Mouse (Mus musculus): Measurements from ENCODE around the gene Methig1. TPM values are rescaled to one million over a fixed set of nuclear protein-coding genes. Genes with fewer than 3 reads are reported as not detected.

Gene Methig1
- polyA plus RNA-seq, 1 experiment from 2014 or later: 0.16 TPM

DNA sequence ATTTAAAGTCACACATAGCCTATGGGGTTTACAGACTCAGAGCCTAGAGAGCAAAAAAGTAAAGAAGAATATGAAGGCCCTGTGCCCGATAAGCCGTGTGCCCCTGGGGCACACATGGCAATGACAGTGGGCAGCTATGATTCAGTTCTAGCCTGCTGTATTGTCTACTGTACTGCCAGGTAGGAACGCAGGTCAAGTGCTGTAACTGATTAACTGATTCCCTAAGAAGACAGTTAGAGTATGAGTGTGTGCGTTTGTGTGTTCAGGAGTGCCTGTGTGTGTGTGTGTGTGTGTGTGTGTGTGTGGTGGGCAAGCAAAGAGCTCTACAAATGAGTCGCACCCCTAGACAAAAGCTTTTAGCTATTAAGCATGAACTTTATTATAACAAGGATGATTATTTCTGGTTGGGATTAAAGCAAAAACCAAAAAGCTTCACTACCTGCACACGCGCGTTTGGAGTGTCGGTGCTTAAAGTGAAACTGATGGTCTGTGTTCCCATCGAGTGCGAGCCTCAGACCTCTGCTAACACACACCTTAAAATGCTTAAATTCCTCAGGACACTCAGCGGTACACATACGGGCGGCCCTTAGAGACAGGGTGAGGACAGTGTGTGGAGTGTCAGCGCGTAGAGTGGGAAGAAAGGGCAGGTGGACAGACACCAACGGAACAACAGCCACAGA lies 34.7 kb downstream of the Methig1 start:
- Histone ChIP-seq H3K27me3 (ENCODE audit: control insufficient read depth, insufficient read depth, low read depth, low read length) (no peaks in the 10 kb centered on the region), H3K36me3 (ENCODE audit: control insufficient read depth, insufficient read depth, low read length) (no peaks in the 10 kb centered on the region), H3K4me1 (replicated peaks; ENCODE audit: control insufficient read depth, insufficient read depth, low read length) (no peaks in the 10 kb centered on the region), H3K9me3 (ENCODE audit: control insufficient read depth, low read length) (no peaks in the 10 kb centered on the region), H3K27ac (ENCODE audit: low read length) (peak overlapping the region; percentile 85), H3K4me2 (ENCODE audit: low read depth, low read length) (peak overlapping the region; percentile 26; the same call in 1 of the 2 replicates), H3K4me3 (ENCODE audit: low read length) (peak overlapping the region; percentile 16; the same call in 1 of the 2 replicates), H3K9ac (ENCODE audit: low read length) (no peak overlapping the region)
- peak; percentile 83 for ATAC-seq (ENCODE audit: low read depth)
- WGBS: 59% methylated on average over 17 of the region's 17 CpGs

DNA sequence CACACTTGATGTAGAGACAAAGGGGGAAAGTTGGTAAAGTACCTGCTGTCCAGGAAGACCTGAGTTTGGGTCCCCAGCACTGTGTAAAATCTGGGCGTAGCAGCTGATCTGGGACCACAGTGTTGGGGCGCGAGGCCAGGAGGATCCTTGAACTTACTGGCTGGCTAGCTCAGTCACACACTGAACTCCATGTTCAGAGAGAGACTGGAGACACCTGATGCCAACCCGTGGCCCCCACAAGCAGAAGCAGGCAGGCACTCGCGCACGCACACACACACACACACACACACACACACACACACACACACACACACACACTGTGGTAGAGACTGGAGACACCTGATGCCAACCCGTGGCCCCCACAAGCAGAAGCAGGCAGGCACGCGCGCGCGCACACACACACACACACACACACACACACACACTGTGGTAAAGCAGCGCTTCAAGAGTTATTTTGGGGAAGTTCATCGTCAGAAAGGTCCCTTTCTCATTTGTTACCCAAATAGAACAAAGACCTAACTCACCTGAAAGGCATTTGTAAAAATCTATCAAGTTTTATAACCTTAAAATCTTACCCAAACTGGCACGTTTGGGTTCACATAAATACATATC lies 35.4 kb downstream of the Methig1 start:
- peak overlapping the region; percentile 85 for H3K27ac ChIP-seq (ENCODE audit: low read length)
- peak; percentile 59 for ATAC-seq (ENCODE audit: low read depth)
- peak overlapping the region; percentile 16; the same call in 1 of the 2 replicates for H3K4me3 ChIP-seq (ENCODE audit: low read length)
- H3K27me3 ChIP-seq (ENCODE audit: control insufficient read depth, insufficient read depth, low read depth, low read length): no peaks in the 10 kb centered on the region
- no peaks in the 10 kb centered on the region for H3K9me3 ChIP-seq (ENCODE audit: control insufficient read depth, low read length)
- no peak overlapping the region for H3K9ac ChIP-seq (ENCODE audit: low read length)
- H3K36me3 ChIP-seq (ENCODE audit: control insufficient read depth, insufficient read depth, low read length): no peaks in the 10 kb centered on the region
- H3K4me1 ChIP-seq (replicated peaks; ENCODE audit: control insufficient read depth, insufficient read depth, low read length): no peaks in the 10 kb centered on the region
- H3K4me2 ChIP-seq (ENCODE audit: low read depth, low read length): peak overlapping the region; percentile 26; the same call in 1 of the 2 replicates
- WGBS: 68% methylated on average over 16 of the region's 16 CpGs

DNA sequence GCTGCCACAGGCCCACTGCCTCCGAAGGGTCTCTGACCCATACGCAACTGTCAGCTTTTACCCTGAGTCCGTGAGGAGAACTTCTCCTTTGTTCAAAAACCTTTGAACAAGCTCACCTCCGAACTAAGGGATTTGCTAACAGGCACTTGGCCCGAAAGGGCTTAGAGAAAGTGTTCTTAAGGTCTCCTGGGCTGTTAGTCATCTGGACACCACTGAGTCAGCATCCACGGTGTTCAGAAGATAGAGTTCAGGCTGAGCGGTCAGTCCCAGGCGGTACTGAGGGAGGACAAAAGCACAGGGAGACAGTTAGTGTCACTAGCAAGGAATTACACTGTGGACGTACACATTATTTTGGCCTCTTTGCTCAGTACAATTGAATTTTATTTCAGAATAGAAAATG lies 35.9 kb downstream of the Methig1 start:
- H3K27ac ChIP-seq (ENCODE audit: low read length): no peak overlapping the region
- H3K36me3 ChIP-seq (ENCODE audit: control insufficient read depth, insufficient read depth, low read length): peaks cover 4% of the 10 kb centered on the region; the same call in 1 of the 2 replicates
- no peak overlapping the region for H3K9ac ChIP-seq (ENCODE audit: low read length)
- no peak overlapping the region for H3K4me2 ChIP-seq (ENCODE audit: low read depth, low read length)
- H3K27me3 ChIP-seq (ENCODE audit: control insufficient read depth, insufficient read depth, low read depth, low read length): no peaks in the 10 kb centered on the region
- no peaks in the 10 kb centered on the region for H3K9me3 ChIP-seq (ENCODE audit: control insufficient read depth, low read length)
- no peaks in the 10 kb centered on the region for H3K4me1 ChIP-seq (replicated peaks; ENCODE audit: control insufficient read depth, insufficient read depth, low read length)
- H3K4me3 ChIP-seq (ENCODE audit: low read length): no peak overlapping the region
- WGBS: 48% methylated on average over 9 of the region's 9 CpGs
- ATAC-seq (ENCODE audit: low read depth): no peak

DNA sequence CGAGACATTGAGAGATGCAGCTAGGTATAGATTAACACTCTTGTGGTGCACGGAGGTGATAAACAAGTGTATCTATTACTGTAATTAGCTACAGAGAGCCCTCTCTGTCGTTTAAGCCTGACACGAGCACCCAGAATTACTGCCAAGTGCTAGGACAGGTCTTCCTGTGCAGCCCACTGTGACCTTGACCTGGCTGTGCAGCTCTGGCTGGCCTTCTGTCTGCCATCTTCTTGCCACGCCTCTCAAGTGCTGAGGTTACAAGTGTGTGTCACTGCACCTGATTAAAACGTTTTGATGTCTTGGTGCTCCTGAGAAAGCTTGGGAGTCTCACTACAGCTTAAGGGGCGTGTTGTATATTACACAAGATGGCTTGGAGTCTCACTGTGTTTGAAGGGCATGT lies 38.1 kb downstream of the Methig1 start:
- Histone ChIP-seq H3K36me3 (ENCODE audit: control insufficient read depth, insufficient read depth, low read length) (peaks cover 10% of the 10 kb centered on the region), H3K27ac (ENCODE audit: low read length) (no peak overlapping the region), H3K9ac (ENCODE audit: low read length) (no peak overlapping the region), H3K27me3 (ENCODE audit: control insufficient read depth, insufficient read depth, low read depth, low read length) (no peaks in the 10 kb centered on the region), H3K4me1 (replicated peaks; ENCODE audit: control insufficient read depth, insufficient read depth, low read length) (no peaks in the 10 kb centered on the region), H3K4me3 (ENCODE audit: low read length) (no peak overlapping the region), H3K9me3 (ENCODE audit: control insufficient read depth, low read length) (no peaks in the 10 kb centered on the region), H3K4me2 (ENCODE audit: low read depth, low read length) (no peak overlapping the region)
- WGBS: 66% methylated on average over 7 of the region's 7 CpGs
- no peak for ATAC-seq (ENCODE audit: low read depth)

DNA sequence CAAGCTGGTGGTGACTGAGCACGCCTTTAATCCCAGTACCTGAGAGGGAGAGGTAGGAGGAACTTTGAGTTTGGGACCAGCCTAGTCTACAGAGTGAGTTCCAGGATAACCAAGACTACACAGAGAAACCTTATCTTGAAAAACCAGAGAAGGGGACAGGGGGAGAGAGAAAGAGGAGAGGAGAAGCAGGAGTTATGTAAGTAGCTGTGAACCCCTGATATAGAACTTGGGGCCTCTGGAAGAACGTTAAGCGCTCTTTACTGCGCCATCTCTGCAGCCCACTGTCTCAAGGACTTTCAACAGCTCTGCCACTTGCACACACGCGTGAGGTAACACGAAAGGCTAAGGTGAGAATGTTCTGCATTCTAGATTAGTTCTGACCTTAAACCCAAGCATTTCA lies 38.6 kb downstream of the Methig1 start:
- H3K27ac ChIP-seq (ENCODE audit: low read length): no peak overlapping the region
- peaks cover 15% of the 10 kb centered on the region for H3K36me3 ChIP-seq (ENCODE audit: control insufficient read depth, insufficient read depth, low read length)
- ATAC-seq (ENCODE audit: low read depth): no peak
- H3K9me3 ChIP-seq (ENCODE audit: control insufficient read depth, low read length): no peaks in the 10 kb centered on the region
- H3K27me3 ChIP-seq (ENCODE audit: control insufficient read depth, insufficient read depth, low read depth, low read length): no peaks in the 10 kb centered on the region
- WGBS: 83% methylated on average over 7 of the region's 7 CpGs
- no peaks in the 10 kb centered on the region for H3K4me1 ChIP-seq (replicated peaks; ENCODE audit: control insufficient read depth, insufficient read depth, low read length)
- H3K4me2 ChIP-seq (ENCODE audit: low read depth, low read length): no peak overlapping the region
- no peak overlapping the region for H3K9ac ChIP-seq (ENCODE audit: low read length)
- H3K4me3 ChIP-seq (ENCODE audit: low read length): no peak overlapping the region

DNA sequence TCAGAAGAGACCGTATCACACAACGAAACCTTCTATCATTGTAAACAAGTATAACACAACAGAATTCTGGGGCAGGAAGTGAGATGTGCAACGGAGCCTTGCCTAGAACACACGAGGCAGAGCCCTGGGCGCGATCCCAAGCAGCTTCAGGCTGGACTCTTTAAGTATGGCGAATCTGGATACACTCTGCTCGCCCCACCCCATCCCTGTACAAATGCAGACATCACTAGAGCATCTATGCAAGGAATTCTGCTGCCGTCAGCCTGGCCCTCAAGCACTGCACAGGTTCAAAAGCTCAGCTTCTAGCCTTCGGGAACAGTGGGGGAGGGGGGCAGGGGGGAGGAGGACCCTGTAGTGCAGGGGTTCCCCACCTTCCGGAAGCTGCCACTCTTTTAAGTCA lies 40.1 kb downstream of the Methig1 start:
- Histone ChIP-seq H3K4me3 (ENCODE audit: low read length) (no peak overlapping the region), H3K9me3 (ENCODE audit: control insufficient read depth, low read length) (no peaks in the 10 kb centered on the region), H3K36me3 (ENCODE audit: control insufficient read depth, insufficient read depth, low read length) (peaks cover 25% of the 10 kb centered on the region), H3K4me2 (ENCODE audit: low read depth, low read length) (no peak overlapping the region), H3K9ac (ENCODE audit: low read length) (no peak overlapping the region), H3K27me3 (ENCODE audit: control insufficient read depth, insufficient read depth, low read depth, low read length) (no peaks in the 10 kb centered on the region), H3K27ac (ENCODE audit: low read length) (no peak overlapping the region), H3K4me1 (replicated peaks; ENCODE audit: control insufficient read depth, insufficient read depth, low read length) (no peaks in the 10 kb centered on the region)
- 81% methylated on average over 11 of the region's 11 CpGs for WGBS
- ATAC-seq (ENCODE audit: low read depth): no peak

DNA sequence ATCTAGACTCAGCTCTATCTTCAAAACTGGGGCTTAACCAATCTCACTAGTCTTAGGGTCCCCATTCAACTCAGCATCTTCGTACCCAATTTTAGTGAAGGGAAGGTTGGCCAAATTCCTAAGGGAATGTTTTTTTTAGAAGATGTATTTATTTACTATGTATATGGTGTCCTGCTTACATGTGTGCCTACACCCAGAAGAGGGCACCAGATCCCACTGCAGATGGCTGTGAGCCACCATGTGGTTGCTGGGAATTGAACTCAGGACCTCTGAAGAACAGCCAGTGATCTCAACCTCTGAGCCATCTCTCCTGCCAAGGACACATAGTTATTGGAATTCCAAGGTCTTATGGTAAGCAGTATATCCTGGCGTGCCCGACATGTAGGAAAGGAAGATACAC lies 42.6 kb downstream of the Methig1 start:
- H3K27ac ChIP-seq (ENCODE audit: low read length): no peak overlapping the region
- no peak overlapping the region for H3K9ac ChIP-seq (ENCODE audit: low read length)
- no peak for ATAC-seq (ENCODE audit: low read depth)
- H3K36me3 ChIP-seq (ENCODE audit: control insufficient read depth, insufficient read depth, low read length): peaks cover 37% of the 10 kb centered on the region
- no peaks in the 10 kb centered on the region for H3K9me3 ChIP-seq (ENCODE audit: control insufficient read depth, low read length)
- H3K27me3 ChIP-seq (ENCODE audit: control insufficient read depth, insufficient read depth, low read depth, low read length): no peaks in the 10 kb centered on the region
- WGBS: 96% methylated on average over 3 of the region's 3 CpGs
- no peak overlapping the region for H3K4me2 ChIP-seq (ENCODE audit: low read depth, low read length)
- H3K4me1 ChIP-seq (replicated peaks; ENCODE audit: control insufficient read depth, insufficient read depth, low read length): no peaks in the 10 kb centered on the region
- H3K4me3 ChIP-seq (ENCODE audit: low read length): no peak overlapping the region

DNA sequence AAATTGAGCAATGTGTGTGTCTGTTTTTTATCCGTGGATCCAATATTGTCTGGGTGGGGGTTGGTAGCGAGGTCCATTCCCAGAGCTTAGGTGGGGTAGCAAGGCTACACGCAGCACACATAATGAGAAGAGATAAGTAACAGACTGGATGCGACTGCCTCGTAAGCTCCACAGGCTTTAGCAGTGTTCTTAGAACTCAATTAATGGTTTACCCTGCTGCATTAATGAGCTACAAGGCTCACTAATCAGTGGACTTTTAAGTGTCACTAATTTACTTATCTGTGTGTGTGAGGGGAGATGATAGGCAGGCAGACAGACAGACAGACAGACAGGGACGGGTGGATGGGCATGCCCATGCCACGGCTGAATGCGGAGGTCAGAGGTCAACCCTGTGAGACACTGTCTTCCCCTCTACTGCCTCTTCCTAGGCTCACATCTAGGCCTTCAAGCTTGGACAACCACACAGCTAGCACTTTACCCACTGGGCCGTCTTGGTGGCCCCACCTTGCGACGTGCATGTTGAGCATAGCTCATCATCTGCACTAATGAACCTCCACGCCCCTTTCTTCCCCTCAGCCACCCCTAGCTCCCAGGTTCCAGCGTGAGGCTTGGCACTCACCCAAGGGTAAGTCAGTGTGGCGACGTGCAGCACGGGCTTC lies 47.8 kb downstream of the Methig1 start:
- no peak for ATAC-seq (ENCODE audit: low read depth)
- 82% methylated on average over 16 of the region's 16 CpGs for WGBS
- H3K4me3 ChIP-seq (ENCODE audit: low read length): no peak overlapping the region
- H3K9ac ChIP-seq (ENCODE audit: low read length): no peak overlapping the region
- H3K27me3 ChIP-seq (ENCODE audit: control insufficient read depth, insufficient read depth, low read depth, low read length): no peaks in the 10 kb centered on the region
- no peaks in the 10 kb centered on the region for H3K9me3 ChIP-seq (ENCODE audit: control insufficient read depth, low read length)
- no peak overlapping the region for H3K4me2 ChIP-seq (ENCODE audit: low read depth, low read length)
- no peaks in the 10 kb centered on the region for H3K4me1 ChIP-seq (replicated peaks; ENCODE audit: control insufficient read depth, insufficient read depth, low read length)
- H3K27ac ChIP-seq (ENCODE audit: low read length): no peak overlapping the region
- peaks cover 35% of the 10 kb centered on the region for H3K36me3 ChIP-seq (ENCODE audit: control insufficient read depth, insufficient read depth, low read length)

DNA sequence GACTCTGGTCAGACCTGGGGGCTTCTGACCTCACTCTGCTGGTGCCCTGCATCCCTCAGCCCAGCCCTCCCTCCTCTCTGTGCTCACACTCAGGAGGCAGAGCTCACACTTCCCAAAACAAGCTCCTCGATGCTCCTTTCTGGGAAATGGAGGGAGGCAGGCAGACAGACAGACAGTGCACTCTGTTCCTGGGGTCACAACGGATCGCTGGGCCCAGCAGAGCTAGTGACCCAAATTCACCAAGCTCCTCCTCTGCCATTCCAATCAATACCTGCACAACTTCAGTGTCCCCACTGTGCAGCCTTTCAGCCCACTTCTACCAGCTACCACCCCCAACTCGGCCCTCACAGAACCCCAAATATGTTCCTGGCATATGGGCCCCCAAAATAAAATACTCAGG lies 48.9 kb downstream of the Methig1 start:
- Histone ChIP-seq H3K9me3 (ENCODE audit: control insufficient read depth, low read length) (no peaks in the 10 kb centered on the region), H3K9ac (ENCODE audit: low read length) (no peak overlapping the region), H3K27me3 (ENCODE audit: control insufficient read depth, insufficient read depth, low read depth, low read length) (no peaks in the 10 kb centered on the region), H3K4me2 (ENCODE audit: low read depth, low read length) (no peak overlapping the region), H3K27ac (ENCODE audit: low read length) (no peak overlapping the region), H3K36me3 (ENCODE audit: control insufficient read depth, insufficient read depth, low read length) (peaks cover 25% of the 10 kb centered on the region), H3K4me3 (ENCODE audit: low read length) (no peak overlapping the region), H3K4me1 (replicated peaks; ENCODE audit: control insufficient read depth, insufficient read depth, low read length) (no peaks in the 10 kb centered on the region)
- WGBS: 89% methylated on average over 4 of the region's 4 CpGs
- no peak for ATAC-seq (ENCODE audit: low read depth)

Measured in lung, embryonic 16.5 days (tissue).